ENCODE assay signal across 25 mouse cellular contexts in genomic region chr9:29075243-29075642, GRCm38 (mm10).
DNase-seq lines count a peak whose midpoint lies in the region; ATAC-seq and TF ChIP-seq lines count a peak whose summit lies in the region.
"Had no signal": no experiment of that assay in that cellular context is flagged by ENCODE, and none has a peak within 500 bp of the region (broad histone marks: within the 10 kb centered on the region; RNA-seq: fewer than 3 reads in every experiment).

No protein-coding gene starts in this region.

- 78% methylated on average over 2 of the region's 2 CpGs for WGBS in cerebellum, adult 2 months
- 85% methylated on average over 2 of the region's 2 CpGs for WGBS in forebrain, embryonic 15.5 days
- 86% methylated on average over 2 of the region's 2 CpGs for WGBS in forebrain, embryonic 11.5 days

- in situ Hi-C loops in Patski (cut with MboI; ENCODE audit: low pct_unique_long_range_greater_than_20kb), result no loop called here

- TF ChIP-seq POLR2A in cerebellum, adult 2 months (IDR thresholded peaks at IDR 0.05; ENCODE audit: borderline replicate concordance, insufficient read depth, low read length), result no peak

- POLR2A ChIA-PET in Patski (lab: Charles Lee), result no interaction called here

- no peaks in the 10 kb centered on the region for H3K27me3 ChIP-seq in cerebellum, adult 2 months (ENCODE audit: control insufficient read depth, insufficient read depth, low read length)
- H3K27me3 ChIP-seq in forebrain, embryonic 15.5 days, result no peaks in the 10 kb centered on the region
- no peaks in the 10 kb centered on the region for H3K27me3 ChIP-seq in forebrain, embryonic 11.5 days (ENCODE audit: control insufficient read depth, insufficient read depth, low read length)
- H3K27me3 ChIP-seq in Patski, result peaks cover 10% of the 10 kb centered on the region
- H3K27me3 ChIP-seq: CH12.LX; forebrain, embryonic 12.5 days; hindbrain, embryonic 15.5 days; intestine, embryonic 15.5 days; liver, embryonic 12.5 days; megakaryocyte, embryonic 14.5 days had no signal

- DNase-seq in cerebellum, adult 2 months, result peak in 1 of 2 experiments; percentile 39
- DNase-seq in cerebellum, adult 11 months, result no peak
- DNase-seq in forebrain, embryonic 11.5 days (ENCODE audit: low spot score), result no peak
- no peak for DNase-seq in layer of hippocampus, adult 2 months (ENCODE audit: low spot score in 2 of 2)
- DNase-seq in layer of hippocampus, postnatal 14 days (ENCODE audit: low spot score in 2 of 2), result no peak
- peak; percentile 20 for DNase-seq in Patski (ENCODE audit: low read depth, low spot score)
- DNase-seq in ovary, postnatal 14 days (ENCODE audit: low spot score), result no peak
- DNase-seq: adrenal gland, adult 8-10 months; embryo, embryonic 11 days; gastrocnemius, postnatal 10 days; kidney, adult 2 months; kidney, postnatal 36 days; liver, postnatal 0 days; lung, postnatal 4 days; thymus, adult 2 months; thymus, postnatal 4 days had no signal

- H3K4me1 ChIP-seq in cerebellum, adult 2 months (ENCODE audit: control insufficient read depth, insufficient read depth, low read length), result peaks cover 42% of the 10 kb centered on the region
- peaks cover 21% of the 10 kb centered on the region for H3K4me1 ChIP-seq in forebrain, embryonic 15.5 days
- no peaks in the 10 kb centered on the region for H3K4me1 ChIP-seq in forebrain, embryonic 11.5 days (replicated peaks; ENCODE audit: control insufficient read depth, insufficient read depth, low read length)
- H3K4me1 ChIP-seq: intestine, embryonic 15.5 days; liver, embryonic 12.5 days; megakaryocyte, embryonic 14.5 days had no signal

- H3K9me3 ChIP-seq in forebrain, embryonic 15.5 days, result no peaks in the 10 kb centered on the region
- no peaks in the 10 kb centered on the region for H3K9me3 ChIP-seq in forebrain, embryonic 11.5 days (ENCODE audit: control insufficient read depth, low read length)
- H3K9me3 ChIP-seq: forebrain, embryonic 12.5 days; hindbrain, embryonic 15.5 days; intestine, embryonic 15.5 days; liver, embryonic 12.5 days had no signal

- peak overlapping the region; percentile 87; the same call in 1 of the 2 replicates for H3K27ac ChIP-seq in cerebellum, adult 2 months (ENCODE audit: insufficient read depth, low read length)
- no peak overlapping the region for H3K27ac ChIP-seq in forebrain, embryonic 15.5 days (replicated peaks)
- no peak overlapping the region for H3K27ac ChIP-seq in forebrain, embryonic 11.5 days (ENCODE audit: low read depth, low read length)
- H3K27ac ChIP-seq in layer of hippocampus, adult 2 months, result peak overlapping the region; percentile 60
- H3K27ac ChIP-seq: forebrain, embryonic 12.5 days; intestine, embryonic 15.5 days; liver, embryonic 12.5 days had no signal

- no peak overlapping the region for H3K4me3 ChIP-seq in cerebellum, adult 2 months (replicated peaks; ENCODE audit: insufficient read depth, low read depth, low read length)
- H3K4me3 ChIP-seq in forebrain, embryonic 15.5 days, result no peak overlapping the region
- H3K4me3 ChIP-seq in forebrain, embryonic 11.5 days (ENCODE audit: low read depth, low read length), result no peak overlapping the region
- H3K4me3 ChIP-seq in layer of hippocampus, adult 2 months, result no peak overlapping the region
- H3K4me3 ChIP-seq: erythroblast, embryonic 14.5 days; forebrain, embryonic 12.5 days; hindbrain, embryonic 15.5 days; intestine, embryonic 15.5 days; liver, embryonic 12.5 days; megakaryocyte, embryonic 14.5 days had no signal

- TF ChIP-seq CTCF in cerebellum, adult 2 months (IDR thresholded peaks at IDR 0.05; ENCODE audit: borderline replicate concordance, insufficient read depth, low read depth, low read length), result no peak
- no peak for TF ChIP-seq CTCF in layer of hippocampus, adult 2 months (conservative IDR thresholded peaks at IDR 0.05)
- no peak for TF ChIP-seq CTCF in Patski (IDR thresholded peaks at IDR 0.05)

- no peaks in the 10 kb centered on the region for H3K36me3 ChIP-seq in forebrain, embryonic 15.5 days
- no peaks in the 10 kb centered on the region for H3K36me3 ChIP-seq in forebrain, embryonic 11.5 days (ENCODE audit: control insufficient read depth, insufficient read depth, low read length)
- H3K36me3 ChIP-seq: forebrain, embryonic 12.5 days; hindbrain, embryonic 15.5 days; intestine, embryonic 15.5 days; liver, embryonic 12.5 days had no signal

- CTCF ChIA-PET in Patski (lab: Charles Lee), result no interaction called here

- H3K9ac ChIP-seq in forebrain, embryonic 15.5 days (replicated peaks), result no peak overlapping the region
- H3K9ac ChIP-seq in forebrain, embryonic 11.5 days (ENCODE audit: low read length), result no peak overlapping the region
- H3K9ac ChIP-seq: forebrain, embryonic 12.5 days; hindbrain, embryonic 15.5 days; intestine, embryonic 15.5 days; liver, embryonic 12.5 days; liver, postnatal 0 days had no signal

- ATAC-seq in forebrain, embryonic 15.5 days (replicated peaks), result peak; percentile 48; the same call in 1 of the 2 replicates
- ATAC-seq in forebrain, embryonic 11.5 days (replicated peaks; ENCODE audit: low FRiP score), result no peak
- peak; percentile 44 for ATAC-seq in Patski
- ATAC-seq: intestine, embryonic 15.5 days; liver, embryonic 12.5 days; liver, postnatal 0 days; lung, postnatal 0 days had no signal

- H3K4me2 ChIP-seq in forebrain, embryonic 15.5 days (replicated peaks), result no peak overlapping the region
- no peak overlapping the region for H3K4me2 ChIP-seq in forebrain, embryonic 11.5 days (ENCODE audit: low read depth, low read length, severe bottlenecking)
- H3K4me2 ChIP-seq: forebrain, embryonic 12.5 days; hindbrain, embryonic 15.5 days; intestine, embryonic 15.5 days; liver, embryonic 12.5 days had no signal

Comparison
In these comparisons a context has a peak if more than half of its experiments do, and no peak if none do; other contexts are left out.
1. H3K27ac ChIP-seq: peak in cerebellum, adult 2 months (single experiment) and layer of hippocampus, adult 2 months (single experiment); none in forebrain, embryonic 15.5 days (single experiment) and forebrain, embryonic 11.5 days (single experiment).